Mouse (Mus musculus) T-helper 2 cell (primary cell): ENCODE results near the gene Olfr1340.

ENCODE experiments used
- in situ Hi-C: fragments of 300-600 bp; cut with MboI, MseI; formaldehyde crosslinking; loops from one replicate; pipeline ENCODE4 v1.15.1; 2025; ENCODE audit warnings: high pct_unique_total_duplicates

Gene Olfr1340

DNA sequence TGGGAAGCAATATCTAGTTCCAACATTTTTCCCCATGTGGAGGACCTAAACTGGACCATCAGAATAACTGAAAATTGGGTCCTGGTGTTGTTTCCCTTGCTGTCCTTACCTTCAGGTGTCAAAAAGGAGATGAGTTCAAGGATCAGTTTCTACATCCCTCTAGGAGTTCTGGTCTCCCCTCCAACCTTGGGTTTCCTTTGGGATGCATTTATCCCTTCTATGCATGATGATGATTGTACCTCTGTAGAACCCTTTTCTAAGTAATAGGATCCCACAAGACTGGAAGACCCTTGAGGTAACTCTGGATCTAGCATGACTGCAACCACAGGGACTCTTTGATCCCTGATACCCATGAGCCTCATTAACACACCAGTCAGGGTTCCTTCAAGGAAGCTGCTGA lies at the start of gene Olfr1340:
Olfr1340 (plus strand) TSS at position 301 of the 400 bp plus-strand sequence.
- in situ Hi-C loops: no loop called here

DNA sequence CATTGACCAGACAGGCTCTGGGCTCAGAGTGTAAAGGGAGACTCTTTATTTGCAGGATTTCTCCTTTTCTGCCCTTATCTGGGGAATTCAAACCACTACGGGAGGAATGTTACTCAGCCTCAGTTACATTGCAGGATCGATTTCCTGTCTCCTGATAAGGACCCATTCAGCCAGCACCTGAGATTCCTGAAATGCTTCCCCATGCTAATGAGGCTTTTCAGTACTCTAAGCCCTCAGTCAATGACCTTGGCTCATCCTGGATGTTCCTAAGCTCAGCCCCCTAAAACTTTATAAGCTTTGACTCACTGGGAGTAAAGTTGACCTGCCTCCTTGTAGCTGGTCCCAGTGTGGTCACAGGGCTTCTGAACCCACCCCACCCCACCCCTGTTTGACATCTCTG lies 32.9 kb upstream of the Olfr1340 start:
- in situ Hi-C loops: no loop called here

DNA sequence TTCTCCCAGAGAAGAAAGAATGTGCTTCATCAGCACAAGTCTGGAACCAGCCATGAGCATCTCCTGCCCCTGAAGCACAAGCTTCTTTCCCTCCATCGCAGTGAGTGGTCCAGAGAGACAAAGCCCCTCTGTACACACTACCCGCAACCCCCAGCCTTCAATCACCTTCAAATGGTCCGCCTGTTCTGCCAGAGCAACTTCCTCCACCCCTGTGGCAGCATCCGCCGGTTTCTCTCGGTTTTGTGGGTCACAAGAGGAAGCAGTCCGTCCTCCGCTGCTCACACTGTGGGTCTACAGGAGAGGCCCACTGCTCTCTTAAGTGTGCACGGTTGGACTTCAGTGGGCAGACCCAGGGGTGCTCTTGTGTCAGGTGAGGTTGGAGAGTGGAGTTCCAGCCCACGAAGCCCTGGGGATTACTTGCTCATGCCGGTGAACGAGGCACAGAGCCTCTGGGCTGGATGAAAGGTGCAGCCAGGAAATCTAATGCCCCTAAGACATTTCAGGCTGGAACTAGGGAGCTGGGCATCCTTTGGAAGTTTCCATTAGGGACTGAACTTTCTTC lies 27.4 kb upstream of the Olfr1340 start, which contains the start of gene Olfr1342:
Olfr1342 (minus strand) TSS at position 345 of the 562 bp plus-strand sequence.
- in situ Hi-C loops: no loop called here

DNA sequence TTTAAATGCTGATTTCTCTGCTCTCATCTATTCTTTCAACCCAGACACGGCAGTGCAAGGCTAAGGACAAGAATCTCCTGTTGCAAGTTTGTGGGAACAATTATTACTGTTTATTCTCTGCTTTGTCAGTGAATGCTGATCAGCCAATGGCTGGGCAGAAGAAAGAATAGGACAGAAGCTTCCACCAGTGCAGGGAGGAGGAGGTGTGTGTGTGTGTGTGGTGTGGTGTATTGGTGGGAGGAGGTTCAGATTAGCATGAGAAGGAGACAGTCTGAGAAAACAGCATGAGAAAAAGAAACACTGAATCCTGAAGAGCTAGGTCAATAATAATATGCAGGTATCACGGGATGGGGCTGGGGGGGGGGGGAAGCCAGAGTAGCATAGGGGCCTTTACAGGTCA lies 26.1 kb upstream of the Olfr1340 start:
- in situ Hi-C loops: no loop called here

DNA sequence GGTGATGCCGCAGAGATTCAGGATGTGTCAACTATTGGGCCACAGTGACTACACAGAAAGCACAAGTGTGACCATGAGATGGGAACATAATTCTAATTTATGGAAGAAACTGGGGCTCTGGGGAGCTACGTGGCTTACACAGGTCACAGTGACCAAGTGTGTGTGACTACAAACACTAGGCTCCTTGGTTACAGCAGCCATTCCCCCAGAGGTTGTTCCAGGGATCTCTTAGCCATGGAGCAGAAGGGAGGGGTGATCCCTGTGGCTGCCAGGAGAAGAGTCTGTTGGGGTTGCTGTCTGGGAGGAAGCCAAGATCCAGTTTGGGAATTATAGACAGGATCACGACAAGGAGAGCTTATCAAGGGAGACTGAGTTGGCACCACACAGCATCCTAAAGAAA lies 16.7 kb upstream of the Olfr1340 start, which contains the start of gene Olfr1341:
Olfr1341 (plus strand) TSS at position 301 of the 400 bp plus-strand sequence.
- in situ Hi-C loops: no loop called here

DNA sequence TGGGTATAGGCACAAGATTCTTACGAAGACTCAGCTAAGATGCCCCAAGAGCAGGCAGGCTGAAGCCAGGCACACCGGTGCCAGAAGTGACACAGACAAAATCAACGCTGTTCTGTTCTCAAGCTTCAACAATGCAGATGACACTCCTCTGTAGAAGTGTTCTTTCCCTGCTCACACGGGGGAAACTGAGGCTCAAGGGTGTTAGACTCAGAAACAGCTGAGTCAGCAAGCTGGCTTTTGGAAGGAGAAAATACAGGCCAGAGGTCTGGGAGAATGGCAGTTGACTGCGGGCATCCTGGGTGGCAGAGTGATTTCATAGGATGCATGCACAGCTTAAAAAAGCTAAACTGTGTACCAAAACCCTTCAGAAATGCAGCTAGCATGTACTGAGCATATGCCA lies 11.9 kb upstream of the Olfr1340 start:
- in situ Hi-C loops: no loop called here

DNA sequence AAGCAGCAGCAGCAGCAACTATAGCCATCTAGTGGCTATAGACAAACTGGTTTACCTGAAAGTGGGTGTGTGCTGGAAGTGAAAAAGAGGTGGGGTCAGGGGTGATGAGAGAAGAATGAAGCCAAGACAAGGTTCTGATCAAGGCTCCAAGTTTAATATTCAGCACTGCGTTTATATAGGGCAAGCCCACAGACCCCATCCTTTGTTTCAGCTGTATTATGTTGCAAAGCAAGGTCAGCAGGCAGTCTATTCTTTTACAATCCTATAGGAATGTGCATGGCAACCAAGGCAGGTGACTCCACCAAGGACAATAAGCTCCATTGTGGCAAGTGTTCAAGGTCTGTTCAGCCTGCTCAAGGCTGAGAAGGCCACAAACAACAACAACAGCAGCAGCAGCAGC lies 8.3 kb upstream of the Olfr1340 start:
- in situ Hi-C loops: no loop called here

DNA sequence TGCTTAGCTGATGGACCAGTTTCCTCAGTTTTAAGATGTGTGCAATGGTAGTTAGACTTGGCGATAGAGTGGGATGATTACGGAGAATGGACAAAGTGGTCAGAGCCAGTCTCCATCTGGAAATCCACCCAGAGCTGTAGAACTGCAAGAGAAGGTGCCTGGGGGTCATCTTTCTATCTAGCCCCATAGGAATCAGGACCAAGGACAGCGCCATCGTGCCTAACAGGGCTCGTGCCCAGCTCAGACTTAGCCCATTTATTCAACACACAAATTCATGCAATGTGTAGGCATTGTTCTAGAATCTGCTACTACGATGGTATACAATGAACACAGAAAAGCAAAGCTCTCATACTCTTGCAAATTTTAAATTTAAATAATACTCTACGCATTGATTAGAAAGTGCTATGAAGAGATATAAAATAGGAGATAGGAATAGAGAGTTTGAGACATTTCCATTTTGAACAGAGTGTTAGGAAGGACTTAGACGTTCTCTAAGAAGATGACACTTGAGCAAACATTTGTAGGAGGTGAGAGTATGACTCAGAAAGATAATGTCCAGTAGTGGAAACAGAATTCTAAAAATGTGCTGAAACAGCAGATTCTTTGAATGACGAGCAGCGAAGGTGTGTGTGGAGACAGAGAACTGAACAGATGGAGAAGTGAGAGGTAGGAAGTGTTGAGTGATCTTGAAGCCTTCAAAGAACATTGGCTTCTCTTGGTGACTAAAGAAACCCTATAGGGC lies 2.0 kb downstream of the Olfr1340 start:
- in situ Hi-C loops: no loop called here

DNA sequence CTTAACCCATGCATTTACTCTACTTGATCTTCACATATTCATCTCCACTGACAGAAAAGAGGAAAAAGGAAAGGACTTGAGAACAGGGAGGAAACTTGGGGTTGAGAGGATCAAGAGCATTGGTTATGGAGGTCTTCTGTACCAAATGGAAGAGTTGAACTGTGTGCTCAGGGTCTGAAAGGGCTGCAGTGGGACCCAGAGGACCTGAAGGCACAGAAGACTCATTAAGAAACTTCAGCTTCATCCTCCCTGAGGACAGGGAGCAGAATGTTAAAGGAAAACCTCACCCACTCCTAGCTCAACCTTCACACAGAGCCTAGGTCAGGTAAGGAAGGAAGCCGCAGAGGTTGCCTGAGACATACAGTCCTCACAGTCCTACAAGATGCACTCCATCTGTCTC lies 11.9 kb downstream of the Olfr1340 start, which contains the start of gene Olfr1339:
Olfr1339 (plus strand) TSS at position 301 of the 400 bp plus-strand sequence.
- in situ Hi-C loops: no loop called here

DNA sequence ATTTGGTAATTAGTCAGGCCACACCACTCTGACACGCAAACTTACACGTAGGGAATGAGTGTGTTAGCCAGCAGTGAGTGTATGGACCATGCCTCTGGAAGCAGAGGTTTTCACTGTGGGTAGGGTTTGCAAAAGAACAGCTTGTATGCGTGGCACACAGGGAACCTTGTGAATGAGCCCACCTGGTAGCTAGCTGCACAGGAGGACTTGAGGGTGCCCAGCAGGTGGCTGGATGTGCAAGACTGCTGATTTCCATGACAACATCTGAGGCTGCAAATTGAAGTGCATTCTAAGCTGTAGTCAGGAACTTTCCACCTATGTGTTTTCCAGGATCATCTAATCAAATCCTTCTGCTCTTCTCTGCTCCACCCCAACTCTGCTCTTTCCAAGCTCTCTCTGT lies 19.6 kb downstream of the Olfr1340 start:
- in situ Hi-C loops: no loop called here

DNA sequence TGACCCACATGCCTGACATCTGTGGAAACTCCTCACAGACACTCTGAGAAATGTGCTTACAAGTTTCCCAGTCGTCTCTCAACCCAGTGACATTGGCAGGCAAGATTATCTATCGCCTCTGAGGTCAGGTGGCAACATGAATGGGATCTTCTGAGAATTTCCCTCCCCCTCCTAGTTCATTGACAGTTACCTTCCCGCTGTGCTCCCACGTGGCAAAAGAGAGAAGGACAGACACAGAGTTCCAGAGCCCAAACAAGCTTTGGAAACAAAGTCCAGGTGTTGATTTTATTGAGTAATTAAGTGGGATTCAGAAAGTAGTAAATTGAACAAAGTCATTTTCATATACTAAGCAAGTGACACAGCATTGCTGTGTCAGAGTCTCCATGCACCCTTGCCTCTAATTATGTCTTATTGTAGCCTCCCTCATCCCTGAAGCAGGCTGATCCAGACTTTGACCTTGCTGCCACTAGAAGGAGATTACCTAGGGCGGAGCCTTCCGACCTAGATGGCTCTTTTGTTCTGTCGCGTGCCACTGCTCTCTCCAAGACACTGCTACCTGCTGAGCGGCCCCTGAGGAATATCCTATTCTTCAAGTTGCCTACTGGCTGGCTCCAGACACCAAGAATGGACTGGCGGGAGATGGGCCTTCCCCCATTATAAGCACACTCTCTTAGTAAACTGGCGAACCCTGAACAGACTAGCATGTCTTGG lies 21.2 kb downstream of the Olfr1340 start:
- in situ Hi-C loops: no loop called here

DNA sequence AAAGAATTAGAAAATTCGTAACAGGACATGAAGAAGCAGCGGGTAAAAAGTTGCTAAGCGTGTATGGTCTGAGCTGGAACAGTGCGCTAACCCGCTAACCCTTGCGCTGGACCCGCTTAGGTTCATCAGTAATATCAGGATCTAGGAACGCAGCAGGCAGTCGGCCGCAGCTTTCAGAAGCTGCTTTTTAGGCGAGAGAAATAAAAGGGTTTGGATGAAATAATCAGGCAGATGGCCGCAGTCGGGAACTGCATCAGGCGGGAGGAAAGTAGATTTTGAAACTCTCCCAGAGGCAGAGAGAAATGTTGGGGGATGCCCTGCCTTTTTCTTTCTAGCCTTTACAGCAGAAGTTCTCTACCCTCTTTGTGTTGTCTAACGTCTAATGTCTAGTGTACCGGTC lies 21.9 kb downstream of the Olfr1340 start:
- in situ Hi-C loops: no loop called here

DNA sequence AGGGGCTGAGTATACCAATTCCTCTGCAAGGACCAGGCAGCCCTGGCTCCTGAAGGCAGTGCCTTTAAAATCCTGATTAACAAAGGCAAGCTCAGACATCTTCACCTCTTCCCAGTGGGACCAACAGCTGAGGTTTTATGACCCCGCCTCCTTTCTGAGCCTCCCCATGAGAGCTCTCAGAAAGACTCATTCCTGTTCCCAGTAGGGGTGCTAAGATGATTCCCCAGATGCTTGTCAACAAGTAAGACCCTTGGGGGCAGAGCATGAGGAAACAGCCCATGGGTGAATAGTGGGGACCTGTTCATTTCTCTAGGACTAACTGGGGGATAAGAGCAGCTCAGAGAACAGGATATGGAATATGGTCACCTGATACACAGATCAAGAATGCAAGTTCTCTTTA lies 38.7 kb downstream of the Olfr1340 start, which contains the start of gene Olfr1338:
Olfr1338 (minus strand) TSS at position 101 of the 400 bp plus-strand sequence.
- in situ Hi-C loops: no loop called here
